Mouse (Mus musculus): ENCODE results near the gene Zic2. TPM values are rescaled to one million over a fixed set of nuclear protein-coding genes. Genes with fewer than 3 reads are reported as not detected.

Gene Zic2
- total and polyA plus RNA-seq, 3 experiments = 0.16 TPM; not detected in 2

- Histone ChIP-seq H3K27me3 (ENCODE audit: insufficient read depth, low read length) (peaks cover 35% of the 10 kb centered on the region), H3K4me1 (ENCODE audit: insufficient read depth, low read depth, low read length) (no peaks in the 10 kb centered on the region), H3K36me3 (replicated peaks) (no peaks in the 10 kb centered on the region), H3K9me3 (replicated peaks) (peaks cover 5% of the 10 kb centered on the region), H3K4me3 (ENCODE audit: low read depth, low read length) (no peak overlapping the region)
- no peak for TF ChIP-seq CTCF (IDR thresholded peaks at IDR 0.05; ENCODE audit: low read depth, low read length)
- TF ChIP-seq POLR2AphosphoS5 (IDR thresholded peaks at IDR 0.05; ENCODE audit: insufficient replicate concordance, low read depth, low read length) = no peak
- TF ChIP-seq GATA2 (IDR thresholded peaks at IDR 0.05; ENCODE audit: borderline replicate concordance, low read depth, low read length) = no peak
- ATAC-seq (ENCODE audit: extremely low read depth, insufficient number of reproducible peaks, low FRiP score, poor library complexity, severe bottlenecking) (no peak), DNase-seq (ENCODE audit: low spot score) (no peak)
Observed at GRCm38 (mm10) chr14:122483024-122483385, 7.8 kb downstream of the Zic2 start.

GRCm38 (mm10) chr14:122483556-122484421 lies 8.6 kb downstream of the Zic2 start:
- no peak for ATAC-seq (ENCODE audit: extremely low read depth, insufficient number of reproducible peaks, low FRiP score, poor library complexity, severe bottlenecking)

GRCm38 (mm10) chr14:122484458-122484843 lies 9.2 kb downstream of the Zic2 start:
- H3K27me3 ChIP-seq (ENCODE audit: insufficient read depth, low read length) = peaks cover 29% of the 10 kb centered on the region
- H3K4me1 ChIP-seq (ENCODE audit: insufficient read depth, low read depth, low read length) = no peaks in the 10 kb centered on the region
- DNase-seq (ENCODE audit: low spot score) (no peak), ATAC-seq (ENCODE audit: extremely low read depth, insufficient number of reproducible peaks, low FRiP score, poor library complexity, severe bottlenecking) (no peak)
- H3K36me3 ChIP-seq (replicated peaks) = no peaks in the 10 kb centered on the region
- TF ChIP-seq TAL1 (conservative IDR thresholded peaks at IDR 0.05; ENCODE audit: low read depth, low read length) = no peak
- H3K9me3 ChIP-seq (replicated peaks) = no peaks in the 10 kb centered on the region
- no peak overlapping the region for H3K4me3 ChIP-seq (ENCODE audit: low read depth, low read length)

More at GRCm38 (mm10) chr14:122483556-122484421, 8.6 kb downstream of the Zic2 start:
- Histone ChIP-seq H3K4me1 (ENCODE audit: insufficient read depth, low read depth, low read length) (no peaks in the 10 kb centered on the region), H3K27me3 (ENCODE audit: insufficient read depth, low read length) (peaks cover 30% of the 10 kb centered on the region), H3K9me3 (replicated peaks) (peaks cover 1% of the 10 kb centered on the region; the same call in 1 of the 2 replicates), H3K36me3 (replicated peaks) (no peaks in the 10 kb centered on the region), H3K4me3 (ENCODE audit: low read depth, low read length) (no peak overlapping the region; the same call in 1 of the 2 replicates)
- DNase-seq (ENCODE audit: low spot score) = no peak
- TF ChIP-seq POLR2AphosphoS5 (IDR thresholded peaks at IDR 0.05; ENCODE audit: insufficient replicate concordance, low read depth, low read length) (no peak), CTCF (IDR thresholded peaks at IDR 0.05; ENCODE audit: low read depth, low read length) (no peak), GATA1 (IDR thresholded peaks at IDR 0.05; ENCODE audit: borderline replicate concordance, low read length) (no peak), TAL1 (conservative IDR thresholded peaks at IDR 0.05; ENCODE audit: low read depth, low read length) (no peak), GATA2 (IDR thresholded peaks at IDR 0.05; ENCODE audit: borderline replicate concordance, low read depth, low read length) (no peak)

- no peaks in the 10 kb centered on the region for H3K4me1 ChIP-seq (ENCODE audit: insufficient read depth, low read depth, low read length)
- ATAC-seq (ENCODE audit: extremely low read depth, insufficient number of reproducible peaks, low FRiP score, poor library complexity, severe bottlenecking) = no peak
- no peak for TF ChIP-seq CTCF (IDR thresholded peaks at IDR 0.05; ENCODE audit: low read depth, low read length)
- TF ChIP-seq POLR2AphosphoS5 (IDR thresholded peaks at IDR 0.05; ENCODE audit: insufficient replicate concordance, low read depth, low read length) = no peak
- DNase-seq (ENCODE audit: low spot score) = no peak
- H3K9me3 ChIP-seq (replicated peaks) = no peaks in the 10 kb centered on the region
- peaks cover 29% of the 10 kb centered on the region for H3K27me3 ChIP-seq (ENCODE audit: insufficient read depth, low read length)
- no peaks in the 10 kb centered on the region for H3K36me3 ChIP-seq (replicated peaks)
- no peak overlapping the region for H3K4me3 ChIP-seq (ENCODE audit: low read depth, low read length)
Observed at GRCm38 (mm10) chr14:122484844-122485551, 9.8 kb downstream of the Zic2 start.

- H3K36me3 ChIP-seq (replicated peaks) = no peaks in the 10 kb centered on the region
- H3K9me3 ChIP-seq (replicated peaks) = peaks cover 4% of the 10 kb centered on the region; the same call in 1 of the 2 replicates
- no peak for DNase-seq (ENCODE audit: low spot score)
- H3K4me1 ChIP-seq (ENCODE audit: insufficient read depth, low read depth, low read length) = no peaks in the 10 kb centered on the region
- H3K27me3 ChIP-seq (ENCODE audit: insufficient read depth, low read length) = peaks cover 33% of the 10 kb centered on the region
- ATAC-seq (ENCODE audit: extremely low read depth, insufficient number of reproducible peaks, low FRiP score, poor library complexity, severe bottlenecking) = no peak
- no peak overlapping the region for H3K4me3 ChIP-seq (ENCODE audit: low read depth, low read length)
- TF ChIP-seq POLR2AphosphoS5 (IDR thresholded peaks at IDR 0.05; ENCODE audit: insufficient replicate concordance, low read depth, low read length) (no peak), CTCF (IDR thresholded peaks at IDR 0.05; ENCODE audit: low read depth, low read length) (no peak), GATA2 (IDR thresholded peaks at IDR 0.05; ENCODE audit: borderline replicate concordance, low read depth, low read length) (no peak), TAL1 (conservative IDR thresholded peaks at IDR 0.05; ENCODE audit: low read depth, low read length) (no peak), GATA1 (IDR thresholded peaks at IDR 0.05; ENCODE audit: borderline replicate concordance, low read length) (no peak)
Observed at GRCm38 (mm10) chr14:122485635-122486181, 10.5 kb downstream of the Zic2 start.

GRCm38 (mm10) chr14:122486611-122487010 lies 11.4 kb downstream of the Zic2 start:
- Histone ChIP-seq H3K36me3 (replicated peaks) (no peaks in the 10 kb centered on the region), H3K4me1 (ENCODE audit: insufficient read depth, low read depth, low read length) (no peaks in the 10 kb centered on the region), H3K27me3 (ENCODE audit: insufficient read depth, low read length) (peaks cover 33% of the 10 kb centered on the region), H3K4me3 (ENCODE audit: low read depth, low read length) (no peak overlapping the region), H3K9me3 (replicated peaks) (peaks cover 6% of the 10 kb centered on the region; the same call in 1 of the 2 replicates)
- ATAC-seq (ENCODE audit: extremely low read depth, insufficient number of reproducible peaks, low FRiP score, poor library complexity, severe bottlenecking) (no peak), DNase-seq (ENCODE audit: low spot score) (no peak)
- TF ChIP-seq GATA1 (IDR thresholded peaks at IDR 0.05; ENCODE audit: borderline replicate concordance, low read length) = no peak
- no peak for TF ChIP-seq CTCF (IDR thresholded peaks at IDR 0.05; ENCODE audit: low read depth, low read length)
- TF ChIP-seq POLR2AphosphoS5 (IDR thresholded peaks at IDR 0.05; ENCODE audit: insufficient replicate concordance, low read depth, low read length) = no peak
- no peak for TF ChIP-seq TAL1 (conservative IDR thresholded peaks at IDR 0.05; ENCODE audit: low read depth, low read length)
- no peak for TF ChIP-seq GATA2 (IDR thresholded peaks at IDR 0.05; ENCODE audit: borderline replicate concordance, low read depth, low read length)
